Mouse (Mus musculus): ENCODE results near the gene Apbb1ip. TPM values are rescaled to one million over a fixed set of nuclear protein-coding genes. Genes with fewer than 3 reads are reported as not detected.

Apbb1ip gene
- polyA plus RNA-seq, 1 experiment from 2014 or later, result 1.5 TPM

Other genes with a start within 250 kb of the Apbb1ip start
- 2.8 and 3.6 TPM in 2 replicates for gene Gad2, start 151.9 kb upstream of the Apbb1ip start, polyA plus RNA-seq (2014; fragmentation: Nextera tagmentation; extraction: Ambion mirVana)
- 21.9 and 25.8 TPM in 2 replicates for gene Pdss1, start 121.4 kb downstream of the Apbb1ip start, polyA plus RNA-seq (2014; fragmentation: Nextera tagmentation; extraction: Ambion mirVana)

Measured in embryonic facial prominence, embryonic 11.5 days (tissue).